Mouse (Mus musculus): ENCODE data around the gene Prpf6.

Prpf6 gene

DNA sequence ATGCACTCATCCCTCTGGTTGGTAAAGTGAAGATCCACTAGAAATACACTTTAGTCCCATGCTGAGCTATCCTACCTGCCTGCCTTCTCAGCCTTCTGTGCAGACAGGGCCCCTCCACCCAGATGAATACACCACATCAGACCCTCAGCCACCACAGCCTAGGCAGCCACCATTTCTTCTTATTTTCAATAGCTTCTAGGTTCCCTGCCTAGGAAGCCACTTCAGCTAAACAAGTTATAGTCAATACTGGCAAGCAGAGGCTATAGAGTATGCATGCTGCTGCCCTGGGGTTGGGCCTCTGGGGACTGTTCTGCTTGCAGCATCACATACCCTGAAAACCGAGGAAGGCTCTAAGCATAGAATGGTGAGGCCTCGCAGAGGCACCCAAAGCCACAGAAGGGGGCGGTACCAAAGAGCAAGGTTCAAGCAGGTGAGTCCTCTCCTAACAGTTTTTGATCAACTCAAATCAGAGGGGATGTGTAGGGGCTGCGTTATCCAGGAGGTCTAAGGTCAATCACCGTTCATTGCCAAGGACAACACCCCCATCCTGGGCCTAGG, at the start of gene Prpf6:
Gene Prpf6 (plus strand): TSS at position 341 of the 558 bp plus-strand sequence.
- DNase-seq (ENCODE audit: low read depth) = peak; percentile 60

DNA sequence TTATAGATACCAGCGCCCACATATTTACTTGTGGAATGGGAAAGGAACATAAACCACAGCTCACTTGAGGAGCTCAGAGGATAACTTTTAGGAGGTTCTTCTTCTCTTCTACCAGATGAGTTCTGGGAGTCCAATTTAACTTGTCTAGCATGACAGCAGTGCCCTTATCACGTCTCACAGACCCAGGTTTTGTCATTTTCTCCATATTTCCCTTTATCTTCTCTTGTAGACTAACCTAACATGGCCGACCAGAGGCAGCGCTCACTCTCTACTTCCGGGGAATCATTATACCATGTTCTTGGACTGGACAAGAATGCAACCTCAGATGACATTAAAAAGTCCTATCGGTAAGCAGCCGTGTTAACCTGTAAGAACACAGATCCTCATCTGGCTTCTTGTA, 45.5 kb upstream of the Prpf6 start:
- DNase-seq (ENCODE audit: low read depth) = no peak

GRCm38 (mm10) chr2:181548227-181548626, 43.4 kb upstream of the Prpf6 start:
- DNase-seq (ENCODE audit: low read depth) = no peak

GRCm38 (mm10) chr2:181548682-181549081, 43.0 kb upstream of the Prpf6 start:
- no peak for DNase-seq (ENCODE audit: low read depth)

- no peak for DNase-seq (ENCODE audit: low read depth)
These were observed 41.4 kb upstream of the Prpf6 start for GRCm38 (mm10) chr2:181550233-181550632.

GRCm38 (mm10) chr2:181553772-181554171, 37.9 kb upstream of the Prpf6 start:
- DNase-seq (ENCODE audit: low read depth) = no peak

DNA sequence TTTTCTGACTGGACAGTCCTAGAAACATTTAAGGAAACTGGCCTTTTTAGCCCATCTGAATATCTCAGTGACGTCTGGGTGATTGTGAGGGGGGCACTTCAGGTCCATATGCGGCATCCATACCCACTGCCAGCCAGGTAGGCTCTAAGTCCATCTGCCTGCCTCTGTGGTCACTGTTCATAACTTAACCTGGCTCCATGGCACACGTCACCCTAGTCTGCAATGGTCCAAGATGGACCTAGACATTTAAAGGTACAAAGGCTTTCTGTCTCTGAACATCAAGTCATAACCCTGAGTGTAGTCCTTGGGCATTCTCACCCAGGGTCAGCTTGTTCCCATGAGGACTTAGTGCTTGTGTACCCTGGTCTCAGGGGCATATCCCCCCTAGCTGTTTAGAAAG, 24.3 kb upstream of the Prpf6 start:
- DNase-seq (ENCODE audit: low read depth) = no peak

GRCm38 (mm10) chr2:181568272-181569008, 23.2 kb upstream of the Prpf6 start:
- DNase-seq (ENCODE audit: low read depth) = peak; percentile 63

DNA sequence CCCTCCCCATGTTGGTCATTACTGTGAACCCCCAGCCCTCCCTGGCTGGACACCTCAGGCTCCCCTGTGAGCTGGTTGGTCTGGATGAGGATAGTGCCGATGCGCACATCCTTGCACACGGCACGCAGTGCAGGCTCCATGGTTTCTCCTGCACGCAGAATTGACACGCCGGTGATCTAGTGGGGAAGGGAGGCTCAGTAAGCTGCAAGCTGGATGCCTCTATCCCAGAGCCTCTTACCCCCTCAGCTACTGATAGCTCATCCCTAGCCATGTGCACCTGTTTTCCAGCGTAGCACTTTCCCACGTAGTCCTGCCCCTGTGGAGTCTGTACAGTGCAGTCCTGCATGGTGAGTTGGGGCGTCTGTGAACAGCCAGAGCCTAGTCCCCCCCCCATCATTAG, 21.8 kb upstream of the Prpf6 start:
- no peak for DNase-seq (ENCODE audit: low read depth)

DNA sequence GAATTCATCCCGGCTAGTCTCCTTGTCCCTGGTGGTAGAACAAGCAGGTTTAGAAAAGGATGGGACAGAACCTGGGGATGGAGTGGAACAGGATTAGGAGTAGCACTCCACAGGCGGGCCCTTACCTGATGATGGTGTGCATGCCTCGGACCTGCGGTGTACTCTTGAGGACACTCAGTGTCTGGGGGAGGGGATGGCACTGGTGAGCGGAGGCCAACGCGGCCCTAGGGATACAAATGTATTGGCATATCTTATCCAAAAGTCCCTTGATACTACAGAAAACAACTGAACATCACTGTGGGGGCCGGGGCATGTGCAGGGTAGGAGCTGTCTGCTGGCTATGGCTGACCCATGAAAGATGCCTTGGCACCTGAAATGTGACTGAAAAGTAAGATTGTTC, 21.3 kb upstream of the Prpf6 start:
- no peak for DNase-seq (ENCODE audit: low read depth)

DNA sequence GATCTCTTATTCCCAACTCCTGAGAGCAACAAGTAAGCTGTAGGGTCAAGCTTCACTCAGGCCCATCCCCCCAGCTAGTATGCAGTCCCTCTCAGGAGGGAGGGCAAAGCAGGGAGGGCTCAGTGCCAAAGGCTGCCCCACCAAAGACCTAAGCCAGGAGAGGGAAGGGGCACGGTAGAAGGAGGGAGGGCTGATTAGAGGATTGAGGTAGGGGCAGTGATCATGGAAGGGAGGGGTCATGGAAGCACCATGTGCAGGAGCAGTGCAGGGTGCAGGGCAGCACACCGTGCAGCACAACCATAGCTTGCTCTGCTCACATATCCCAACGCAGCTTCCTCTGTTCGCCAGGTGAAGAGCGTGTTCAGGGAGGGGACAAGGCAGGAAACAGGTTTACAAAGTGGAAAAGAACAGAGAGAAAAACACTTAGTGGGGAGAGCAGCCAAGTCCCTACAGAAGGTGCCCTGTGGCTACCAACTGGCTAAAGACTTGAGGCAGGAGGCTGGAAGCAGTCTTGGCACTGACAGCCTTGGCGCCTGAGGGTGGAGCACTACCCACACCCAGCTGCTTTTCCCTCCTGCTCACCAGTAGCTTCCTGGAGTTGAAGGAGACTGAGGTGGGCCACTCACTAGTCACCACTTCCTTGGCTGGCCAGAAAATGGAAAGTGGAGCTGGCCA, 20.6 kb upstream of the Prpf6 start:
- no peak for DNase-seq (ENCODE audit: low read depth)

- DNase-seq (ENCODE audit: low read depth) = no peak
These were observed 19.6 kb upstream of the Prpf6 start for GRCm38 (mm10) chr2:181571941-181572670.

- no peak for DNase-seq (ENCODE audit: low read depth)
These were observed 18.4 kb upstream of the Prpf6 start for GRCm38 (mm10) chr2:181572921-181573920.

GRCm38 (mm10) chr2:181573961-181574360, 17.7 kb upstream of the Prpf6 start:
- DNase-seq (ENCODE audit: low read depth) = no peak

- DNase-seq (ENCODE audit: low read depth) = no peak
These were observed 16.6 kb upstream of the Prpf6 start for GRCm38 (mm10) chr2:181574921-181575545.

- DNase-seq (ENCODE audit: low read depth) = no peak
These were observed 15.1 kb upstream of the Prpf6 start for GRCm38 (mm10) chr2:181576613-181577012.

- DNase-seq (ENCODE audit: low read depth) = no peak
These were observed 14.5 kb upstream of the Prpf6 start for GRCm38 (mm10) chr2:181577126-181577525.

DNA sequence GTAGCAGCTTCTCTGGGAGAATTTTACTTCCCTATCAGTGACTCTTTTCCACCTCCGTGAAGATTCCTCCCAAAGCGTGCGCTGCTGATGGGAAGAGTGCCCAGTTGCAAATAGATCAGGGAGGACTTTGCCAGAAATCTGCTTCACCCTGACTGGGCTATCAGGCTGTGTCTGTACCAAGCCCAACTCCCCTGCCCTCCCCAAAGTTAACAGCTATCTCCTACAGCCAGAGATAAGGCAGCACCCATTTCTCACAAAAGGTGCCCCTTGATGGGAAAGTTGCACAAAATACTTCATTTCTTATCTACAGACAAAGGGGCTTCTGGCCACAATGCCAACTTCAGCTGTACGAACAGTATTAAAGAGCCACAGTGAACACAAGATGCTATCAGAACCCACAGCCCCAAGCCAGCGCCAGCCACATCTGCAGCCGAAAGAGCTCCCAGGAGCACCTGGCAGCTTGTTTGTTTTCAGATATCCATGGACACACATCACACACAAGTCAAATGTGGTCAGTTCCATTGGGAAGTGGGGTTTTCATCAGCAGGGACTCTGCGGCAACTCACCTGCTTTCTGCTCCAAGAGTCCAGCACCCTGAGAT, 13.6 kb upstream of the Prpf6 start:
- DNase-seq (ENCODE audit: low read depth) = no peak

GRCm38 (mm10) chr2:181578790-181579618, 12.7 kb upstream of the Prpf6 start:
- no peak for DNase-seq (ENCODE audit: low read depth)

DNA sequence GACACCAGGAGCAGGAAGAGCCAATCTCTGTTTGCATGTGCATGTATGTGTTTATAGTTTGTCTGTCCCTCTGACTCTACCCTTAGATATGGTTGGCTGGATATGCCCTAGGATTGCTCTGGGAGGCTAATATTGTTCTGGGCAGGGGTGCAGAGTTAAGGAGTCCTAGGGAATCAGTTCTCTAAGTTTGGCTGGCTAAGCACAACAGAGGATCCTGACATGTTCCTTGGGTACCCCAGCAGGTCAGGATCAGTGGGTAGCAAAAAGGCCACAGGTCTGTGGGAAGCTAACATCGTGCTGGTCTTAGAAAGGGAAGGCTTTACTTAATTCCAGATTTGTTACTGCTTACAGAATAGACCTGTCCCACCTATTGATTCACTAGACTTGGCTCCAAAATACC, 12.0 kb upstream of the Prpf6 start:
- no peak for DNase-seq (ENCODE audit: low read depth)

All from NIH3T3 (cell line).